Mouse (Mus musculus): ENCODE results near the gene Slc22a3. TPM values are rescaled to one million over a fixed set of nuclear protein-coding genes. Genes with fewer than 3 reads are reported as not detected.

Slc22a3 gene
- polyA plus RNA-seq, 1 experiment from 2014 or later, result not detected

DNA sequence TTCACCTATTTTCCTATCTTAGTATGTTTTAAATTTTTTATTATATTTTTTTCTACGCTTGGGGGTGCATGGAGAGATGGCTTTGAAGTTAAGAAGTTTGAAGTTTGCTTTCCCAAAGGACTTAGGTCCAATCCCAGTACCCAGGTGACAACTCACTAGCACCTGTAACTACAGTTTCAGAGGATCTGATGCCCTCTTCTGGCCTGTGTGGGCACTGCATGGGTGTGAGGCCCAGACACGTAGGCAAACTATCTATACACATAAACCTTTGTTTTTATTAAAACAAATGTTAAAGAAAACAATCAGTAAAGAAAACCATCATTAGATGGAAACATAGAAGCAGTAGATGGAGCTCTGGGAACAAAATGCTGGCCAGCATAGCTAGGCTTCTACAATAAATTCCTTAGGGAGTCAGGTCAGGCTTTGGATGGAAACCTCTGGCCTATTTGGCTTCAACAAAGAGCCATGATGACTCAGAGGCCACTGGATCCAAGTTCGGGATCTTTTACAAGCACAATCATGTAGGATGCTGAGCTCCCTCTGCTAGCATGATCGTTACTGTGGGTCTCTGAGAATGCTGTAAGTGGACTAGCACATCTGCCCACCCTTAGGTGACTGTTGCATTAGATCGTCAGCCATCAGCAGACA is 52.2 kb downstream of the Slc22a3 start:
- H3K27me3 ChIP-seq (ENCODE audit: low read depth, poor library complexity, severe bottlenecking), result no peaks in the 10 kb centered on the region
- H3K4me1 ChIP-seq, result no peaks in the 10 kb centered on the region; the same call in 1 of the 2 replicates
- peak; percentile 33 for DNase-seq (ENCODE audit: low spot score)
- H3K27ac ChIP-seq, result no peak overlapping the region
- WGBS, result 84% methylated on average over 5 of the region's 5 CpGs
- H3K36me3 ChIP-seq, result no peaks in the 10 kb centered on the region
- no peak overlapping the region for H3K4me3 ChIP-seq
- no peaks in the 10 kb centered on the region for H3K9me3 ChIP-seq (replicated peaks)

DNA sequence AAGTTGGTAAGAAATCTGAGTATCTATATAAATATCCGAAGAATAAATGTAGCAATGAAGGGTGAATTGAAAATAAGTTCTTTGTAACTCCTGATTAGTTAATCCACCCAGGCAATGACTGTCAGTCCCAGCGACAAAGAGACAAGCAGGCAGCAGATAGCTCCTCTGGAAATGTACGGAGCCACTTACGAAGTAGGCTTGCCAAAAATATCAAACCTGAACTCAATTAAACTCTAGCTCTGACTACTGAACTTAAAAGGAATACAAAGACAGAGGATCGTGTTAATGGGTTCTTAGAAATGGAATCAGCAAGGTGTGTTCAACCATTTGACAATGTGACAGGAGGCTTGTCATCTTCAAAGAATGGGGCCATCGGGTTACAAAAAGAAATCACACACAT is 53.8 kb downstream of the Slc22a3 start:
- Histone ChIP-seq H3K27ac (no peak overlapping the region), H3K4me3 (no peak overlapping the region), H3K36me3 (no peaks in the 10 kb centered on the region), H3K27me3 (ENCODE audit: low read depth, poor library complexity, severe bottlenecking) (no peaks in the 10 kb centered on the region), H3K4me1 (no peaks in the 10 kb centered on the region; the same call in 1 of the 2 replicates), H3K9me3 (replicated peaks) (no peaks in the 10 kb centered on the region)
- DNase-seq (ENCODE audit: low spot score), result no peak
- WGBS, result 87% methylated on average over 6 of the region's 6 CpGs

DNA sequence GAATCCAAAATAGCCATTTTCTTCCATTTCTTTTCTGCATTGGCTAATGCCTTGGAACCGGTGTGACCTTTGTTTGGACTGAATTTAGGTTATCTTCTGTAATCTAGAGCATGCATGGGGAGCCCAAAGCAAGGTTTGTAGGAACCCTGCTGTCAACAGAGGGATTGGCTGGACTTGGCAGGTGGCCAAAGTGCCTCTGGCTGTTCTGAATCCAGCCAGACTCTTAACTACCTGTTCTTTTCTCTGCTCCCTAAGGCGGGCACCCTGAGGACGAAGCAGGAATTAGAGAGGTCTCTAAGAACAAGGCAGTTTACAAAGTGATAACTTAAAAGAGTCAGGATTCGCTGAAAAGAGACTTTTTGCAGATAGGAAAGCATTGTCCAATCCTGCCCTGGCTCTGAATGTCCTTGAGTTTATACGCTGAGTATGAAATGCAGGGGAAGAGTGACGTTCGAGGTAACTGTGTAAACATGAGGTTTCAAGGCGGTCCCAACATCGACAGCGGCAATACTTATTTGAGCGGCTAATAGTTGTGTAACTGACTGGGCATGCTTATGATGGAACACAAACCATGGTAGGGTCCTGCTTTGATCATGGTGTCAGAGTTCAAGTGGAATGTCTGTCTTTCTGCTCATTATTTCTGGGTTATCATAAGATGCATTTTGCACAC is 54.5 kb downstream of the Slc22a3 start:
- H3K27ac ChIP-seq, result no peak overlapping the region
- WGBS, result 90% methylated on average over 11 of the region's 11 CpGs
- DNase-seq (ENCODE audit: low spot score), result no peak
- H3K36me3 ChIP-seq, result no peaks in the 10 kb centered on the region
- H3K4me3 ChIP-seq, result no peak overlapping the region
- no peaks in the 10 kb centered on the region; the same call in 1 of the 2 replicates for H3K4me1 ChIP-seq
- H3K9me3 ChIP-seq (replicated peaks), result no peaks in the 10 kb centered on the region
- no peaks in the 10 kb centered on the region for H3K27me3 ChIP-seq (ENCODE audit: low read depth, poor library complexity, severe bottlenecking)

GRCm38 (mm10) chr17:12451234-12451633 is 56.3 kb downstream of the Slc22a3 start:
- Histone ChIP-seq H3K27ac (peak overlapping the region; percentile 40; the same call in 1 of the 2 replicates), H3K4me3 (no peak overlapping the region), H3K4me1 (no peaks in the 10 kb centered on the region; the same call in 1 of the 2 replicates), H3K36me3 (no peaks in the 10 kb centered on the region), H3K27me3 (ENCODE audit: low read depth, poor library complexity, severe bottlenecking) (no peaks in the 10 kb centered on the region), H3K9me3 (replicated peaks) (no peaks in the 10 kb centered on the region)
- 69% methylated on average over 4 of the region's 4 CpGs for WGBS
- DNase-seq (ENCODE audit: low spot score), result no peak

DNA sequence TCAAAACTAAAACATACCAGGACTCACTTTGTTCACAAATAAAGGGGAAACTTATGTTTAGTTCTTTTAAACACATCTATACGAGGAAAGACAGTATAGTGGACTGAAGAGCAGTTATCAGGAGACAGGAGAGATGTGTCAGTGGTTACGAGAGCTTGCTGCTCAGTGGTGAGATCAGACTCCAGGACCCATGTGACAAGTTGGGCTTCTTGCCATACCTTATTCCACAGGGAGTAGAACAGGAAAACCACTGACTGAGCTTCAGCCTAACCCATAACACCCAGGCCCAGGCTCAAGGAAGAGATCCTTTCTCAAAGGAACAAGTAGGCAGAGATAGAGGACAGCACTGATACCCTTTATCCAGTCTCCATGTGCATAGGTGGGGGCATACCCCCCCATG is 62.9 kb downstream of the Slc22a3 start:
- no peaks in the 10 kb centered on the region for H3K27me3 ChIP-seq (ENCODE audit: low read depth, poor library complexity, severe bottlenecking)
- 88% methylated on average over 2 of the region's 2 CpGs for WGBS
- no peaks in the 10 kb centered on the region for H3K9me3 ChIP-seq (replicated peaks)
- no peaks in the 10 kb centered on the region for H3K36me3 ChIP-seq
- H3K27ac ChIP-seq, result no peak overlapping the region
- H3K4me1 ChIP-seq, result no peaks in the 10 kb centered on the region
- no peak for DNase-seq (ENCODE audit: low spot score)
- H3K4me3 ChIP-seq, result no peak overlapping the region

DNA sequence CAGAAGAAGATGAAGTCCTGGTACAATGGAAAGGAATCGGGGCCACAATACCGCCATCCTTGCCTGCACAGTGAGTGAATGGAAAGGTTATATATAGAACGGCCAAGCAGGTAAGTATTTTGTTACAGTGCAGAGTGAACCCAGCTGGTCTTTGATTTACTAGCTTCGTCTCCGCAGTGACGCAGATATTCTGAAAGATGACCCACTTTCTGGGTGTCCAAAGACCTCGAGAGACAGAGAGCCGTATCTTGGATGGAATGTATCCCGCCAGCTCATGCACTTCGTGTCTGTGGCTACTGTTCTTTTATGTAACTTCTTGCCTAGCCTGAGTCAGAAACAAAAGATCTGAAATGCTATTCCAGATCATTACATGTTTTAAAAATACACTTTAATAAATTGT is 69.7 kb downstream of the Slc22a3 start:
- WGBS, result 90% methylated on average over 10 of the region's 10 CpGs
- no peak overlapping the region for H3K27ac ChIP-seq
- no peak for DNase-seq (ENCODE audit: low spot score)
- no peaks in the 10 kb centered on the region for H3K4me1 ChIP-seq
- no peaks in the 10 kb centered on the region for H3K27me3 ChIP-seq (ENCODE audit: low read depth, poor library complexity, severe bottlenecking)
- H3K36me3 ChIP-seq, result no peaks in the 10 kb centered on the region
- no peaks in the 10 kb centered on the region for H3K9me3 ChIP-seq (replicated peaks)
- no peak overlapping the region for H3K4me3 ChIP-seq

DNA sequence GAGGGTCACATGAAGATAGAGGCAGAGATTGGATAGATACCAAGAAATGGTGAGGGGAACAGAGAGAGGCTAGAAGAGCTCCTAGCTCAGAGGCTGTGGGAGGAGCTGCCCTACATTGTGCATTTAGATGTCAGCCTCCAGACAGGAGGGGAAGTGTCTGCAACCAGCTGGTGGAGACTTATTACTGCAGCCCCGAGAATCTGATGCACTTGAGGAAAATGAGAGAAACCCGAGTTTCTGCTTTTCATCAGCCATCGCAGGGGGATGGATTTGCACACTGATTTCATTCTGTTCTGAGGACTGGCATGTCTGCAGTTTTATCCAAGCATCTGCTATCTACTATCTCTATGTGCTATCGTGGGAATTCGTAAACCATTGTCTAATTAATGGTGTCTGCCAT is 75.8 kb downstream of the Slc22a3 start:
- no peak for DNase-seq (ENCODE audit: low spot score)
- no peaks in the 10 kb centered on the region for H3K9me3 ChIP-seq (replicated peaks)
- H3K4me1 ChIP-seq, result peaks cover 22% of the 10 kb centered on the region
- H3K27ac ChIP-seq, result no peak overlapping the region
- H3K36me3 ChIP-seq, result no peaks in the 10 kb centered on the region
- H3K4me3 ChIP-seq, result no peak overlapping the region
- 70% methylated on average over 5 of the region's 5 CpGs for WGBS
- no peaks in the 10 kb centered on the region for H3K27me3 ChIP-seq (ENCODE audit: low read depth, poor library complexity, severe bottlenecking)

- DNase-seq (ENCODE audit: low spot score), result peak; percentile 42
- H3K9me3 ChIP-seq (replicated peaks), result no peaks in the 10 kb centered on the region
- no peaks in the 10 kb centered on the region for H3K27me3 ChIP-seq (ENCODE audit: low read depth, poor library complexity, severe bottlenecking)
- H3K27ac ChIP-seq, result no peak overlapping the region
- H3K36me3 ChIP-seq, result no peaks in the 10 kb centered on the region
- H3K4me3 ChIP-seq, result no peak overlapping the region
- peaks cover 22% of the 10 kb centered on the region for H3K4me1 ChIP-seq
Measured at GRCm38 (mm10) chr17:12428369-12428768, 79.1 kb downstream of the Slc22a3 start.

- H3K9me3 ChIP-seq (replicated peaks), result no peaks in the 10 kb centered on the region
- no peaks in the 10 kb centered on the region for H3K27me3 ChIP-seq (ENCODE audit: low read depth, poor library complexity, severe bottlenecking)
- H3K4me3 ChIP-seq, result no peak overlapping the region
- 63% methylated on average over 3 of the region's 3 CpGs for WGBS
- no peak for DNase-seq (ENCODE audit: low spot score)
- no peaks in the 10 kb centered on the region for H3K36me3 ChIP-seq
- no peak overlapping the region for H3K27ac ChIP-seq
- H3K4me1 ChIP-seq, result peaks cover 18% of the 10 kb centered on the region
Measured at GRCm38 (mm10) chr17:12427156-12427555, 80.3 kb downstream of the Slc22a3 start.

GRCm38 (mm10) chr17:12422143-12422542 is 85.4 kb downstream of the Slc22a3 start:
- Histone ChIP-seq H3K36me3 (no peaks in the 10 kb centered on the region), H3K4me3 (no peak overlapping the region), H3K27me3 (ENCODE audit: low read depth, poor library complexity, severe bottlenecking) (no peaks in the 10 kb centered on the region), H3K4me1 (no peaks in the 10 kb centered on the region), H3K27ac (no peak overlapping the region), H3K9me3 (replicated peaks) (no peaks in the 10 kb centered on the region)
- DNase-seq (ENCODE audit: low spot score), result no peak
- WGBS, result 82% methylated on average over 1 of the region's 1 CpGs

DNA sequence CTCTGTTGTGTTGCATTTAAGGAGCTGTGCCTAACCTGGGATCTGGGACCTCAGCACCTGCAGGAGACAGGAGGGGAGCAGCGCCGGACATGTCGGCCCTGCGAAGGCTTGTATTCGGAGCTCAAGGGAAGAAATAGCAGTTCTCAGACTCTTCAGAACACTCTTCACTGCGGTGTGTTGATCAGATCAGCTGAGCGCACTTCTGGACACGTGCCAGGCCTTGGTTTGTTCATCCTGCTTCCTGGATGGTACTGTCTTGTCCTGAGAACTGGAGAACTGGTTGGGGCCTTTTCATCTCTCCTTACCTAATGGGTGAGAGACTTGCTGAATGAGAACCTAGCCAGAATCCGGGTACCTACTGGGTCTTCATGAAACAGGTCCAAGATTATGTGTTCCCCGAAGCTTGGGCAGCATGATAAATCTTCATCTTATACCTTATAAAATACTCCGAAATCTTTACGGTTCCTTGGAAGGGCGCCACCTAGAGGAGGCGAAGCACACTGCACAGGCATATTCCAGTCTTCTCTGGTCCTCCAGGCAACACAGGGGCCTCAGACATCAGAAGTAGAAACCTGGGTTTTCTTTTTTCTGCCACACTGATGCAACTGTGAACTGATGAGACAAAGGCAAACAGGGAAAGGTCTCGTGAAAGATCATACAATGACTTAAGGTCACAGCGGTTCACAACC is 86.5 kb downstream of the Slc22a3 start:
- H3K9me3 ChIP-seq (replicated peaks), result no peaks in the 10 kb centered on the region
- no peaks in the 10 kb centered on the region for H3K36me3 ChIP-seq
- H3K4me3 ChIP-seq, result no peak overlapping the region
- no peak overlapping the region for H3K27ac ChIP-seq
- no peaks in the 10 kb centered on the region for H3K27me3 ChIP-seq (ENCODE audit: low read depth, poor library complexity, severe bottlenecking)
- no peaks in the 10 kb centered on the region; the same call in 1 of the 2 replicates for H3K4me1 ChIP-seq
- DNase-seq (ENCODE audit: low spot score), result peak; percentile 46
- 70% methylated on average over 16 of the region's 16 CpGs for WGBS

- WGBS, result 85% methylated on average over 19 of the region's 19 CpGs
- no peaks in the 10 kb centered on the region for H3K9me3 ChIP-seq (replicated peaks)
- DNase-seq (ENCODE audit: low spot score), result no peak
Measured at GRCm38 (mm10) chr17:12419491-12420079, 87.9 kb downstream of the Slc22a3 start.

More at GRCm38 (mm10) chr17:12419491-12420079, 87.9 kb downstream of the Slc22a3 start:
- Histone ChIP-seq H3K27ac (no peak overlapping the region), H3K36me3 (no peaks in the 10 kb centered on the region), H3K4me3 (no peak overlapping the region), H3K27me3 (ENCODE audit: low read depth, poor library complexity, severe bottlenecking) (no peaks in the 10 kb centered on the region), H3K4me1 (peaks cover 14% of the 10 kb centered on the region)

Measured in limb, embryonic 10.5 days (tissue).